Mouse (Mus musculus) MEL (cell line): Measurements from ENCODE around the gene Cdh4. TPM values are rescaled to one million over a fixed set of nuclear protein-coding genes. Genes with fewer than 3 reads are reported as not detected.

Experiments used
- DNase-seq: peaks from one replicate; pipeline ENCODE4 v3.0.0; 2011; ENCODE audit warnings: low read depth, low spot score
- H3K27ac ChIP-seq: 2 replicates; pipeline ENCODE4 v1.5.1; 2012; ENCODE audit warnings: low read depth, mild to moderate bottlenecking, control low read depth, low read length, moderate library complexity; ENCODE audit not compliant: control insufficient read depth
- H3K27me3 ChIP-seq, 2 experiments: fragments of 150-350 bp in 1 of 2; sonication (generic) in 1 of 2; 2 replicates each; pipeline ENCODE4 v1.6.1; 2012; ENCODE audit warnings: low read length in 2 of 2, mild to moderate bottlenecking in 2 of 2, improper control_type of control experiment in 1 of 2, moderate library complexity in 1 of 2; ENCODE audit not compliant: insufficient read depth in 2 of 2, control insufficient read depth in 1 of 2
- H3K36me3 ChIP-seq, 2 experiments: 2 replicates each; pipeline ENCODE4 v1.6.1; 2012 to 2014; ENCODE audit warnings: low read length in 2 of 2, improper control_type of control experiment in 1 of 2, inconsistent platforms in 1 of 2, mild to moderate bottlenecking in 1 of 2; ENCODE audit not compliant: insufficient read depth in 2 of 2, control insufficient read depth in 1 of 2
- H3K4me1 ChIP-seq, 2 experiments: fragments of 150-350 bp in 1 of 2; sonication (generic) in 1 of 2; 2 replicates each; pipeline ENCODE4 v1.6.1; 2012; ENCODE audit warnings: low read length in 2 of 2, improper control_type of control experiment in 1 of 2, mild to moderate bottlenecking in 1 of 2; ENCODE audit not compliant: insufficient read depth in 2 of 2, control insufficient read depth in 1 of 2
- H3K4me3 ChIP-seq, 2 experiments: fragments of 150-350 bp in 1 of 2; sonication (generic) in 1 of 2; 2 replicates each; pipeline ENCODE4 v1.5.1; 2012; ENCODE audit warnings: low read depth in 2 of 2, low read length in 2 of 2, mild to moderate bottlenecking in 2 of 2, moderate library complexity in 2 of 2, control low read depth in 1 of 2, improper control_type of control experiment in 1 of 2; ENCODE audit not compliant: control insufficient read depth in 1 of 2, insufficient read depth in 1 of 2
- H3K79me2 ChIP-seq: 2 replicates; pipeline ENCODE4 v1.6.1; 2012; ENCODE audit warnings: mild to moderate bottlenecking, low read length, moderate library complexity; ENCODE audit not compliant: control insufficient read depth, poor library complexity, insufficient read depth
- H3K9ac ChIP-seq: 2 replicates; pipeline ENCODE4 v1.6.1; 2012; ENCODE audit warnings: low read depth, mild to moderate bottlenecking, control low read depth, low read length, moderate library complexity; ENCODE audit not compliant: control insufficient read depth, poor library complexity, severe bottlenecking
- H3K9me3 ChIP-seq: fragments of 150-350 bp; sonication (generic); replicated peaks from 2 replicates; pipeline ENCODE4 v1.6.1; 2012; ENCODE audit warnings: mild to moderate bottlenecking, low read length, improper control_type of control experiment, moderate library complexity; ENCODE audit not compliant: insufficient read depth
- CHD1 ChIP-seq: IDR thresholded peaks from 2 replicates; pipeline ENCODE4 v1.6.1; 2012; ENCODE audit warnings: low read depth, mild to moderate bottlenecking, inconsistent platforms, low read length, improper control_type of control experiment
- CHD2 ChIP-seq: IDR thresholded peaks from 2 replicates; pipeline ENCODE4 v1.6.1; 2011; ENCODE audit warnings: low read length, improper control_type of control experiment
- ELF1 ChIP-seq: IDR thresholded peaks from 2 replicates; pipeline ENCODE4 v1.6.1; 2014; ENCODE audit warnings: low read depth, mild to moderate bottlenecking, inconsistent platforms, low read length, improper control_type of control experiment, moderate library complexity
- ETS1 ChIP-seq: IDR thresholded peaks from 2 replicates; pipeline ENCODE4 v1.6.1; 2012; ENCODE audit warnings: low read depth, mild to moderate bottlenecking, inconsistent platforms, low read length, improper control_type of control experiment, moderate library complexity
- GABPA ChIP-seq: IDR thresholded peaks from 2 replicates; pipeline ENCODE4 v1.6.1; 2012; ENCODE audit warnings: low read depth, mild to moderate bottlenecking, inconsistent platforms, low read length, improper control_type of control experiment, moderate library complexity
- HCFC1 ChIP-seq: IDR thresholded peaks from 2 replicates; pipeline ENCODE4 v1.6.1; 2012; ENCODE audit warnings: low read depth, mild to moderate bottlenecking, inconsistent platforms, low read length, improper control_type of control experiment, moderate library complexity
- MAFK ChIP-seq: IDR thresholded peaks from 2 replicates; pipeline ENCODE4 v1.6.1; 2011; ENCODE audit warnings: low read depth, mild to moderate bottlenecking, low read length, improper control_type of control experiment, borderline replicate concordance
- MAX ChIP-seq: IDR thresholded peaks from 2 replicates; pipeline ENCODE4 v1.6.1; 2011; ENCODE audit warnings: low read length, improper control_type of control experiment
- MAZ ChIP-seq: IDR thresholded peaks from 2 replicates; pipeline ENCODE4 v1.6.1; 2012; ENCODE audit warnings: low read depth, mild to moderate bottlenecking, inconsistent platforms, low read length, improper control_type of control experiment
- MYB ChIP-seq: IDR thresholded peaks from 2 replicates; pipeline ENCODE4 v1.6.1; 2011; ENCODE audit warnings: mild to moderate bottlenecking, low read depth, low read length, improper control_type of control experiment
- MYC ChIP-seq: IDR thresholded peaks from 2 replicates; pipeline ENCODE4 v1.6.1; 2011; ENCODE audit warnings: low read depth, mild to moderate bottlenecking, low read length, improper control_type of control experiment, moderate library complexity
- RAD21 ChIP-seq: IDR thresholded peaks from 2 replicates; pipeline ENCODE4 v1.6.1; 2011; ENCODE audit warnings: mild to moderate bottlenecking, low read depth, low read length, improper control_type of control experiment
- SIN3A ChIP-seq: IDR thresholded peaks from 2 replicates; pipeline ENCODE4 v1.6.1; 2012; ENCODE audit warnings: low read length, improper control_type of control experiment, inconsistent platforms
- TBP ChIP-seq: IDR thresholded peaks from 2 replicates; pipeline ENCODE4 v1.8.0; 2011; ENCODE audit warnings: low read depth, low read length, improper control_type of control experiment
- USF2 ChIP-seq, 2 experiments: IDR thresholded peaks; 2 replicates each; pipeline ENCODE4 v1.6.1; 2011 to 2012; ENCODE audit warnings: improper control_type of control experiment in 2 of 2, low read length in 2 of 2, borderline replicate concordance in 1 of 2, inconsistent platforms in 1 of 2, low read depth in 1 of 2, mild to moderate bottlenecking in 1 of 2; ENCODE audit not compliant: insufficient read depth in 1 of 2
- ZKSCAN1 ChIP-seq: IDR thresholded peaks from 2 replicates; pipeline ENCODE4 v1.6.1; 2012; ENCODE audit warnings: low read depth, mild to moderate bottlenecking, inconsistent platforms, low read length, improper control_type of control experiment, moderate library complexity
- ZNF384 ChIP-seq: IDR thresholded peaks from 2 replicates; pipeline ENCODE4 v1.6.1; 2012; ENCODE audit warnings: low read depth, mild to moderate bottlenecking, inconsistent platforms, low read length, improper control_type of control experiment
- polyA plus RNA-seq, 2 experiments: library from polyadenylated mRNA; stranded (reverse) in 1 of 2; unstranded in 1 of 2; fragments of >175 nt in 1 of 2; fragments of >200 nt in 1 of 2; gene quantifications; 2 replicates each; pipeline versions ENCODE4 v1.2.1 to v1.2.4; 2012; ENCODE audit warnings: low replicate concordance in 2 of 2, low read depth in 1 of 2; ENCODE audit not compliant: insufficient read length in 2 of 2, insufficient read depth in 1 of 2, missing spikeins in 1 of 2
- total RNA-seq: library from RNA; depleted of rRNA; stranded (reverse); fragments of 300-350 nt; gene quantifications from 2 replicates; pipeline ENCODE4 v1.2.3, GENCODE M21; 2012

Cdh4 gene
- total and polyA plus RNA-seq, 3 experiments, result not detected

- Histone ChIP-seq H3K4me1 (no peaks in the 10 kb centered on the region), H3K9me3 (no peaks in the 10 kb centered on the region), H3K36me3 (no peaks in the 10 kb centered on the region), H3K79me2 (no peaks in the 10 kb centered on the region), H3K27me3 (no peaks in the 10 kb centered on the region), H3K9ac (no peak overlapping the region), H3K4me3 (no peak overlapping the region), H3K27ac (no peak overlapping the region)
- DNase-seq, result no peak
- TF ChIP-seq TBP (no peak), MAFK (no peak), HCFC1 (no peak), MAZ (no peak), MYB (no peak), RAD21 (no peak), USF2 (IDR thresholded peaks at IDR 0.05; ENCODE audit: borderline replicate concordance in 1 of 2, insufficient read depth in 1 of 2, low read depth in 1 of 2, low read length in 2 of 2) (no peak), ELF1 (no peak), ETS1 (no peak), ZKSCAN1 (no peak), SIN3A (no peak), ZNF384 (no peak), GABPA (no peak), MAX (no peak), CHD1 (no peak), CHD2 (no peak)
These were observed 357.8 kb downstream of the Cdh4 start for GRCm38 (mm10) chr2:179799906-179800532.

GRCm38 (mm10) chr2:179801042-179801441 is 358.8 kb downstream of the Cdh4 start:
- DNase-seq, result no peak
- Histone ChIP-seq H3K9me3 (no peaks in the 10 kb centered on the region), H3K36me3 (no peaks in the 10 kb centered on the region), H3K27me3 (no peaks in the 10 kb centered on the region), H3K79me2 (no peaks in the 10 kb centered on the region), H3K4me3 (no peak overlapping the region), H3K9ac (no peak overlapping the region)
- TF ChIP-seq MYC, result no peak
- TF ChIP-seq, all 39 proteins: peak for 0
- no peak overlapping the region for H3K27ac ChIP-seq
- no peaks in the 10 kb centered on the region for H3K4me1 ChIP-seq
